Mouse (Mus musculus) liver, embryonic 14.5 days (tissue): ENCODE data around the gene Ctnna2.

Experiments
- CTCF ChIP-seq: IDR thresholded peaks from 2 replicates; pipeline ENCODE4 v1.5.1; 2016; ENCODE audit warnings: antibody characterized with exemption, low read depth, control low read depth
- EP300 ChIP-seq: IDR thresholded peaks from 2 replicates; pipeline ENCODE4 v1.6.1; 2016; ENCODE audit warnings: antibody characterized with exemption, low read depth

- no peak for TF ChIP-seq CTCF
- no peak for TF ChIP-seq EP300
Measured at GRCm38 (mm10) chr6:77416999-77417398, 562.5 kb downstream of the Ctnna2 start.
